Mouse (Mus musculus): ENCODE results near the gene Foxred1. TPM values are rescaled to one million over a fixed set of nuclear protein-coding genes. Genes with fewer than 3 reads are reported as not detected.

Foxred1 gene
- total and polyA plus RNA-seq, 3 experiments: 39.0 to 42.4 TPM; not detected in 1

- Histone ChIP-seq H3K4me3 (ENCODE audit: control insufficient read depth in 1 of 2, insufficient read depth in 1 of 2, low read depth in 2 of 2, low read length in 2 of 2) (no peak overlapping the region), H3K9ac (ENCODE audit: control insufficient read depth, low read depth, low read length, poor library complexity, severe bottlenecking) (no peak overlapping the region), H3K27me3 (ENCODE audit: control insufficient read depth in 1 of 2, insufficient read depth in 2 of 2, low read length in 2 of 2) (no peaks in the 10 kb centered on the region), H3K9me3 (replicated peaks; ENCODE audit: insufficient read depth, low read length) (no peaks in the 10 kb centered on the region), H3K27ac (ENCODE audit: control insufficient read depth, low read depth, low read length) (no peak overlapping the region), H3K36me3 (ENCODE audit: control insufficient read depth in 1 of 2, insufficient read depth in 2 of 2, low read length in 2 of 2) (peaks cover 0 to 2% of the 10 kb centered on the region in 2 experiments; a peak in 2 of 4 replicates), H3K79me2 (ENCODE audit: control insufficient read depth, insufficient read depth, low read length, poor library complexity) (no peaks in the 10 kb centered on the region), H3K4me1 (ENCODE audit: control insufficient read depth in 1 of 2, insufficient read depth in 2 of 2, low read length in 2 of 2) (no peaks in the 10 kb centered on the region)
- no peak for TF ChIP-seq SIN3A (IDR thresholded peaks at IDR 0.05; ENCODE audit: low read length)
- no peak for TF ChIP-seq CHD1 (IDR thresholded peaks at IDR 0.05; ENCODE audit: low read depth, low read length)
- no peak for TF ChIP-seq BHLHE40 (IDR thresholded peaks at IDR 0.05; ENCODE audit: borderline replicate concordance, low read depth, low read length)
- TF ChIP-seq MEF2A (IDR thresholded peaks at IDR 0.05; ENCODE audit: extremely low read depth, insufficient replicate concordance, low read depth, low read length, poor library complexity, severe bottlenecking): no peak
- TF ChIP-seq ZKSCAN1 (IDR thresholded peaks at IDR 0.05; ENCODE audit: low read depth, low read length): no peak
- no peak for TF ChIP-seq MAX (IDR thresholded peaks at IDR 0.05; ENCODE audit: low read length)
- TF ChIP-seq CHD2 (IDR thresholded peaks at IDR 0.05; ENCODE audit: low read length): no peak
- no peak for TF ChIP-seq CTCF (IDR thresholded peaks at IDR 0.05 in 2 of 3, conservative IDR thresholded peaks at IDR 0.05 in 1 of 3; ENCODE audit: control insufficient read depth in 1 of 3, insufficient read depth in 1 of 3, low read depth in 2 of 3, low read length in 3 of 3, poor library complexity in 1 of 3, severe bottlenecking in 1 of 3)
- TF ChIP-seq POLR2A (IDR thresholded peaks at IDR 0.05; ENCODE audit: control insufficient read depth in 1 of 2, insufficient read depth in 1 of 2, low read depth in 1 of 2, low read length in 2 of 2, poor library complexity in 1 of 2): no peak
- no peak for TF ChIP-seq MAFK (IDR thresholded peaks at IDR 0.05; ENCODE audit: borderline replicate concordance, low read depth, low read length)
- no peak for TF ChIP-seq POLR2AphosphoS5 (IDR thresholded peaks at IDR 0.05; ENCODE audit: borderline replicate concordance, low read depth, low read length)
- no peak for TF ChIP-seq ETS1 (IDR thresholded peaks at IDR 0.05; ENCODE audit: low read depth, low read length)
- TF ChIP-seq ZNF384 (IDR thresholded peaks at IDR 0.05; ENCODE audit: low read depth, low read length): no peak
- no peak for TF ChIP-seq SMC3 (IDR thresholded peaks at IDR 0.05; ENCODE audit: low read depth, low read length)
- DNase-seq (ENCODE audit: low read depth, low spot score): no peak
Observed at GRCm38 (mm10) chr9:35238915-35239571, 28.2 kb upstream of the Foxred1 start.

GRCm38 (mm10) chr9:35238371-35238770 is 27.5 kb upstream of the Foxred1 start:
- no peaks in the 10 kb centered on the region for H3K27me3 ChIP-seq (ENCODE audit: control insufficient read depth in 1 of 2, insufficient read depth in 2 of 2, low read length in 2 of 2)
- no peaks in the 10 kb centered on the region for H3K4me1 ChIP-seq (ENCODE audit: control insufficient read depth in 1 of 2, insufficient read depth in 2 of 2, low read length in 2 of 2)
- H3K4me3 ChIP-seq (ENCODE audit: control insufficient read depth in 1 of 2, insufficient read depth in 1 of 2, low read depth in 2 of 2, low read length in 2 of 2): no peak overlapping the region
- TF ChIP-seq RCOR1 (IDR thresholded peaks at IDR 0.05; ENCODE audit: low read depth, low read length): no peak
- no peak for TF ChIP-seq POLR2A (IDR thresholded peaks at IDR 0.05; ENCODE audit: control insufficient read depth in 1 of 2, insufficient read depth in 1 of 2, low read depth in 1 of 2, low read length in 2 of 2, poor library complexity in 1 of 2)
- TF ChIP-seq ZMIZ1 (IDR thresholded peaks at IDR 0.05; ENCODE audit: low read depth, low read length): no peak
- no peak for TF ChIP-seq MAFK (IDR thresholded peaks at IDR 0.05; ENCODE audit: borderline replicate concordance, low read depth, low read length)
- H3K9me3 ChIP-seq (replicated peaks; ENCODE audit: insufficient read depth, low read length): no peaks in the 10 kb centered on the region
- no peak for DNase-seq (ENCODE audit: low read depth, low spot score)
- H3K79me2 ChIP-seq (ENCODE audit: control insufficient read depth, insufficient read depth, low read length, poor library complexity): no peaks in the 10 kb centered on the region
- H3K9ac ChIP-seq (ENCODE audit: control insufficient read depth, low read depth, low read length, poor library complexity, severe bottlenecking): no peak overlapping the region
- H3K27ac ChIP-seq (ENCODE audit: control insufficient read depth, low read depth, low read length): no peak overlapping the region
- peaks cover 0 to 2% of the 10 kb centered on the region in 2 experiments; a peak in 1 of 4 replicates for H3K36me3 ChIP-seq (ENCODE audit: control insufficient read depth in 1 of 2, insufficient read depth in 2 of 2, low read length in 2 of 2)
